ENCODE assay signal across 12 mouse cellular contexts in the genomic region with DNA sequence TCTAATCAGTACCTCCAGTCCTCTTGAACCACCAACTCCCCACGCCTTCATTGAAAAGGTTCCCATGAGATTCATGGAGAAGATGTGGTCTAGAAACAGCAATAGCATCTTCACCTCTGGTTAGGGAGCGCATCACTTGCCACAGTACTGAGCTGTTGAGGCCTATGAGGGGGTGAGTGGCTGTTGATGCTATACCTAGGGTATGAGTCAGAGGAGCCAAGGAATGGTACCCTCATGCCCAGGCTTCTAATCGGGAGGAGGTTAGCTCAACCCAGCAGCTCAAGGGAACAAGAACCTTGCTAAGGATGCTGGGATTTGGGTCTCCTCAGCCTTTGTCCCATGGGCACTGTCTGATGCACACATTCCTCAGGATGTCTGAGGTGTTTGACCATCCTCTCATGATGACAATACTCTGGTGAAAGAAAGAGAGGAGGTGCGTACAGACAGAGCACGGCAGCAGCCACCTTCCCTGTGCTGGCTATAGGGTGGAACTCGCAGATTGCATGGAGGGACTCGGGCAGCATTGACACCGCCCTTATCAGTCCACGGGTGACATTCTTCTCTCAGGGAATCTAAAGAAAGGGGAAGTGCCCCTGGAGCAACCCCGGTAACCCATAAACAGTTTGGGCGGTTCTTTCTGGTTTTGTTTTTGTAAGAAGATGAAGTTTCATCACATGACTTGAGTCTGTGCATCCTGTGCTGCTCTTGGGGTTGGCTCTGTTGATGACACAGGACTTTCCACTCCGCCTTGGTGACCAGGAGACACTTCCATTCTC. TPM values are rescaled to one million over a fixed set of nuclear protein-coding genes. Genes with fewer than 3 reads are reported as not detected.
DNase-seq lines count a peak whose midpoint lies in the region; ATAC-seq and TF ChIP-seq lines count a peak whose summit lies in the region.
"Had no signal": no experiment of that assay in that cellular context is flagged by ENCODE, and none has a peak within 500 bp of the region (broad histone marks: within the 10 kb centered on the region; RNA-seq: fewer than 3 reads in every experiment).

No protein-coding gene starts in this region.

- H3K4me1 ChIP-seq in heart, embryonic 14.5 days (ENCODE audit: control insufficient read depth in 2 of 2, insufficient read depth in 2 of 2, low read length in 2 of 2), result peaks cover 19 to 34% of the 10 kb centered on the region in 2 experiments
- peaks cover 29% of the 10 kb centered on the region for H3K4me1 ChIP-seq in heart, embryonic 10.5 days
- H3K4me1 ChIP-seq in testis, adult 2 months (ENCODE audit: control insufficient read depth, insufficient read depth, low read length), result peaks cover 4% of the 10 kb centered on the region
- peaks cover 27% of the 10 kb centered on the region for H3K4me1 ChIP-seq in stomach, embryonic 16.5 days (ENCODE audit: control insufficient read depth, insufficient read depth, low read length)

- 0 out of 2 replicates have a peak, but pooled peaks cover 3% of the 10 kb centered on the region for H3K9me3 ChIP-seq in heart, embryonic 14.5 days (ENCODE audit: control insufficient read depth, low read length)
- no peaks in the 10 kb centered on the region for H3K9me3 ChIP-seq in heart, embryonic 10.5 days
- no peaks in the 10 kb centered on the region for H3K9me3 ChIP-seq in stomach, embryonic 16.5 days (replicated peaks; ENCODE audit: control insufficient read depth, low read length)

- no peak for TF ChIP-seq POLR2A in testis, adult 2 months (IDR thresholded peaks at IDR 0.05; ENCODE audit: control insufficient read depth, low read depth, low read length)

- WGBS in heart, embryonic 14.5 days, result 56% methylated on average over 12 of the region's 12 CpGs
- WGBS in heart, embryonic 10.5 days, result 70% methylated on average over 12 of the region's 12 CpGs
- WGBS in stomach, embryonic 16.5 days, result 69% methylated on average over 12 of the region's 12 CpGs

- no peak for ATAC-seq in heart, embryonic 14.5 days (ENCODE audit: insufficient number of reproducible peaks, insufficient read depth, low FRiP score, low read depth)
- ATAC-seq in inflammation-experienced regulatory T-cells, adult 6 months, result peak; percentile 87
- ATAC-seq in stomach, embryonic 16.5 days (ENCODE audit: insufficient read depth, low FRiP score), result no peak
- ATAC-seq: forebrain, postnatal 0 days had no signal

- DNase-seq in heart, embryonic 10.5 days (ENCODE audit: low spot score), result no peak
- DNase-seq in testis, postnatal 14 days (ENCODE audit: low spot score), result no peak
- DNase-seq in cerebellum, postnatal 14 days, result no peak
- DNase-seq in neural tube, embryonic 10.5 days (ENCODE audit: extremely low spot score, low spot score), result no peak
- DNase-seq: right cerebral cortex, postnatal 25 days had no signal

- TF ChIP-seq CTCF in testis, adult 2 months (IDR thresholded peaks at IDR 0.05; ENCODE audit: control insufficient read depth, insufficient read depth, insufficient replicate concordance, low read depth, low read length), result no peak

- peak overlapping the region; percentile 40 to 64 for H3K27ac ChIP-seq in heart, embryonic 14.5 days (replicated peaks in 1 of 2; ENCODE audit: control insufficient read depth in 1 of 2, insufficient read depth in 1 of 2, low read depth in 2 of 2, low read length in 2 of 2)
- H3K27ac ChIP-seq in heart, embryonic 10.5 days, result no peak overlapping the region
- peak overlapping the region; percentile 8; the same call in 1 of the 2 replicates for H3K27ac ChIP-seq in testis, adult 2 months (ENCODE audit: control insufficient read depth, insufficient read depth, low read depth, low read length)
- H3K27ac ChIP-seq in stomach, embryonic 16.5 days (ENCODE audit: low read length), result peak overlapping the region; percentile 64; the same call in 1 of the 2 replicates
- H3K27ac ChIP-seq: midbrain, embryonic 10.5 days had no signal

- peak overlapping the region; percentile 35; the same call in 1 of the 2 replicates for H3K9ac ChIP-seq in heart, embryonic 14.5 days (ENCODE audit: low read length)
- H3K9ac ChIP-seq in stomach, embryonic 16.5 days (ENCODE audit: low read length), result 0 out of 2 replicates have a peak overlapping the region, but pooled peaks have one; percentile 12
- H3K9ac ChIP-seq: forebrain, postnatal 0 days had no signal

- no peak overlapping the region for H3K4me3 ChIP-seq in heart, embryonic 14.5 days (ENCODE audit: control insufficient read depth in 1 of 2, insufficient read depth in 1 of 2, low read depth in 1 of 2, low read length in 2 of 2)
- H3K4me3 ChIP-seq in heart, embryonic 10.5 days, result no peak overlapping the region
- no peak overlapping the region for H3K4me3 ChIP-seq in testis, adult 2 months (ENCODE audit: control insufficient read depth, low read depth, low read length)
- no peak overlapping the region for H3K4me3 ChIP-seq in stomach, embryonic 16.5 days (replicated peaks; ENCODE audit: low read length)
- H3K4me3 ChIP-seq: midbrain, embryonic 10.5 days had no signal

- no peaks in the 10 kb centered on the region for H3K36me3 ChIP-seq in heart, embryonic 14.5 days (ENCODE audit: control insufficient read depth, insufficient read depth, low read length)
- no peaks in the 10 kb centered on the region for H3K36me3 ChIP-seq in heart, embryonic 10.5 days
- H3K36me3 ChIP-seq in testis, adult 2 months (ENCODE audit: control insufficient read depth, insufficient read depth, low read length), result no peaks in the 10 kb centered on the region
- no peaks in the 10 kb centered on the region for H3K36me3 ChIP-seq in stomach, embryonic 16.5 days (ENCODE audit: control insufficient read depth, insufficient read depth, low read length)
- H3K36me3 ChIP-seq: midbrain, embryonic 10.5 days had no signal

- H3K27me3 ChIP-seq in heart, embryonic 14.5 days (ENCODE audit: control insufficient read depth, insufficient read depth, low read length), result no peaks in the 10 kb centered on the region
- no peaks in the 10 kb centered on the region for H3K27me3 ChIP-seq in heart, embryonic 10.5 days (ENCODE audit: insufficient read depth, poor library complexity, severe bottlenecking)
- no peaks in the 10 kb centered on the region for H3K27me3 ChIP-seq in testis, adult 2 months (ENCODE audit: control insufficient read depth, insufficient read depth, low read length)
- no peaks in the 10 kb centered on the region for H3K27me3 ChIP-seq in stomach, embryonic 16.5 days (ENCODE audit: control insufficient read depth, insufficient read depth, low read length)
- H3K27me3 ChIP-seq: Patski had no signal

- no peak overlapping the region for H3K4me2 ChIP-seq in heart, embryonic 14.5 days (ENCODE audit: low read length)
- no peak overlapping the region for H3K4me2 ChIP-seq in stomach, embryonic 16.5 days (ENCODE audit: low read depth, low read length)

RNA-seq across cellular contexts. Expression of a gene that starts 5.6 kb away (rescaled TPM):
- polyA plus RNA-seq in heart, embryonic 14.5 days (2014; fragmentation: Nextera tagmentation; extraction: Ambion mirVana), result 33.2 and 34.2 TPM in 2 replicates
- 46.2 and 56.0 TPM in 2 replicates for polyA plus RNA-seq in heart, embryonic 10.5 days (2016; fragmentation: Nextera tagmentation; extraction: Ambion mirVana)
- 133 and 153 TPM in 2 replicates for polyA plus RNA-seq in testis, adult 2 months (2012; rRNA removed)
- polyA plus RNA-seq in inflammation-experienced regulatory T-cells, adult 6 months (2017; shearing (Covaris generic)), result 10 to 100 TPM; 20.1 to 25.6 (median 21.9) TPM
- polyA plus RNA-seq in stomach, embryonic 16.5 days (2015; fragmentation: Nextera tagmentation; extraction: Ambion mirVana), result 61.7 and 62.5 TPM in 2 replicates
